ENCODE assay signal across 47 mouse cellular contexts in the genomic region with DNA sequence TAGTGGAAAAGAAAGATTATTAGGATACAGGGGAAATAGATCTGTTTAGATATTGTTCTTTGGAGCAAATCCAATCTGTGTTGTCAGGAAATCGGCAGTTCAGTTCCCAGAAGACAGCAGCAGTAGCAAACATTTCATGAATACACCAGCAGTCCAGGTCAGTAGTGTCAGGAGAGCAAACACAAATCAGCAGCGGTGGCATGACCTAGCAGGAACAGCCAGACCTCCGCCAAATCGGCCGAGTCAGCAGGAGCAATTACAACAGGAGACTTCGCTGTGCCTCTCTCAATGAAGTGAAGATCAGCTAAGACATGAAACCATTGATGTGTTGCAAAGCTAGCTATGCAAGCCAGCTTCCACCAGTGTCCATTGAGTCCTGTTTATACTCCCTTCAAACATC. TPM values are rescaled to one million over a fixed set of nuclear protein-coding genes. Genes with fewer than 3 reads are reported as not detected.
"Had no signal": no experiment of that assay in that cellular context is flagged by ENCODE, and none has a peak within 500 bp of the region (broad histone marks: within the 10 kb centered on the region; RNA-seq: fewer than 3 reads in every experiment).

No protein-coding gene starts in this region.

- H3K9ac ChIP-seq: limb, embryonic 12.5 days; limb, embryonic 13.5 days; limb, embryonic 15.5 days; liver, embryonic 12.5 days; liver, embryonic 13.5 days; liver, embryonic 14.5 days; liver, embryonic 15.5 days; liver, postnatal 0 days; lung, embryonic 14.5 days; lung, embryonic 15.5 days; midbrain, embryonic 12.5 days; midbrain, embryonic 13.5 days; midbrain, embryonic 15.5 days had no signal

- H3K27ac ChIP-seq: left cerebral cortex, adult 2 months; limb, embryonic 10.5 days; limb, embryonic 12.5 days; limb, embryonic 13.5 days; limb, embryonic 15.5 days; liver, embryonic 12.5 days; liver, embryonic 13.5 days; liver, embryonic 14.5 days; liver, embryonic 15.5 days; lung, embryonic 15.5 days; macrophage; midbrain, embryonic 10.5 days; midbrain, embryonic 12.5 days; midbrain, embryonic 13.5 days; midbrain, embryonic 15.5 days had no signal

- H3K4me1 ChIP-seq: limb, embryonic 10.5 days; limb, embryonic 12.5 days; limb, embryonic 15.5 days; liver, embryonic 12.5 days; liver, embryonic 13.5 days; liver, embryonic 15.5 days; lung, embryonic 15.5 days; megakaryocyte, embryonic 14.5 days; midbrain, embryonic 10.5 days; midbrain, embryonic 13.5 days; midbrain, embryonic 15.5 days had no signal

- H3K36me3 ChIP-seq: limb, embryonic 10.5 days; limb, embryonic 12.5 days; limb, embryonic 13.5 days; limb, embryonic 15.5 days; liver, embryonic 12.5 days; liver, embryonic 13.5 days; liver, embryonic 15.5 days; lung, embryonic 15.5 days; midbrain, embryonic 10.5 days; midbrain, embryonic 12.5 days; midbrain, embryonic 13.5 days; midbrain, embryonic 15.5 days had no signal

- DNase-seq: left cerebral cortex, postnatal 4 days; liver, embryonic 13.5 days; liver, postnatal 0 days; lung, adult 18-20 months; lung, adult 2 months; lung, embryonic 14.5 days; lung, postnatal 10 days; lung, postnatal 14 days; lung, postnatal 36 days; lung, postnatal 4 days; midbrain, embryonic 14.5 days had no signal

- H3K4me3 ChIP-seq: left cerebral cortex, adult 2 months; limb, embryonic 10.5 days; limb, embryonic 12.5 days; limb, embryonic 13.5 days; limb, embryonic 15.5 days; liver, embryonic 12.5 days; liver, embryonic 13.5 days; liver, embryonic 15.5 days; lung, embryonic 15.5 days; megakaryocyte, embryonic 14.5 days; midbrain, embryonic 10.5 days; midbrain, embryonic 12.5 days; midbrain, embryonic 13.5 days; midbrain, embryonic 15.5 days; myocyte had no signal

- H3K27me3 ChIP-seq: limb, embryonic 12.5 days; limb, embryonic 13.5 days; limb, embryonic 15.5 days; liver, embryonic 12.5 days; liver, embryonic 13.5 days; liver, embryonic 15.5 days; lung, embryonic 15.5 days; midbrain, embryonic 12.5 days; midbrain, embryonic 13.5 days; midbrain, embryonic 15.5 days had no signal

- H3K4me2 ChIP-seq: limb, embryonic 12.5 days; limb, embryonic 13.5 days; limb, embryonic 15.5 days; liver, embryonic 11.5 days; liver, embryonic 12.5 days; liver, embryonic 13.5 days; liver, embryonic 15.5 days; lung, embryonic 14.5 days; lung, embryonic 15.5 days; midbrain, embryonic 11.5 days; midbrain, embryonic 12.5 days; midbrain, embryonic 13.5 days; midbrain, embryonic 15.5 days had no signal

- ATAC-seq: liver, embryonic 12.5 days; liver, postnatal 0 days; lung, postnatal 0 days; midbrain, embryonic 13.5 days; midbrain, embryonic 15.5 days; midbrain, embryonic 16.5 days had no signal

- H3K9me3 ChIP-seq: limb, embryonic 10.5 days; limb, embryonic 12.5 days; limb, embryonic 15.5 days; liver, embryonic 12.5 days; liver, embryonic 13.5 days; liver, embryonic 15.5 days; lung, embryonic 15.5 days; midbrain, embryonic 10.5 days; midbrain, embryonic 12.5 days; midbrain, embryonic 13.5 days; midbrain, embryonic 15.5 days had no signal

RNA-seq across cellular contexts. Expression of a gene that starts 27.0 kb away (rescaled TPM):
- total RNA-seq: left cerebral cortex, adult 18-20 months; left cerebral cortex, adult 2 months; left cerebral cortex, postnatal 10 days; left cerebral cortex, postnatal 14 days; left cerebral cortex, postnatal 25 days; left cerebral cortex, postnatal 36 days; left cerebral cortex, postnatal 4 days; megakaryocyte progenitor cell, adult 5-6 weeks; megakaryocyte, adult 5-6 weeks; megakaryocyte-erythroid progenitor cell, adult 5-6 weeks; midbrain, postnatal 0 days; monocyte, adult 5-6 weeks had no signal
- polyA plus RNA-seq: limb, embryonic 12.5 days; liver, embryonic 11.5 days; liver, embryonic 12.5 days; liver, embryonic 13.5 days; liver, postnatal 0 days; lung, adult 2 months; lung, postnatal 0 days; macrophage; midbrain, embryonic 14.5 days; midbrain, embryonic 15.5 days; midbrain, embryonic 16.5 days; midbrain, postnatal 0 days; myocyte; neural tube, embryonic 11.5 days had no signal

RNA-seq across cellular contexts. Expression of a gene that starts 45.4 kb away (rescaled TPM):
- total RNA-seq: left cerebral cortex, adult 18-20 months; left cerebral cortex, adult 2 months; left cerebral cortex, adult 8-10 months; left cerebral cortex, postnatal 10 days; left cerebral cortex, postnatal 14 days; left cerebral cortex, postnatal 25 days; left cerebral cortex, postnatal 36 days; left cerebral cortex, postnatal 4 days; megakaryocyte progenitor cell, adult 5-6 weeks; megakaryocyte, adult 5-6 weeks; megakaryocyte-erythroid progenitor cell, adult 5-6 weeks; midbrain, postnatal 0 days; monocyte, adult 5-6 weeks had no signal
- polyA plus RNA-seq: limb, embryonic 10.5 days; limb, embryonic 11.5 days; limb, embryonic 12.5 days; limb, embryonic 13.5 days; limb, embryonic 14.5 days; limb, embryonic 15.5 days; liver, embryonic 11.5 days; liver, embryonic 12.5 days; liver, embryonic 13.5 days; liver, embryonic 14.5 days; liver, embryonic 15.5 days; liver, embryonic 16.5 days; liver, postnatal 0 days; lung, adult 2 months; lung, embryonic 14.5 days; lung, embryonic 15.5 days; lung, embryonic 16.5 days; lung, postnatal 0 days; macrophage; midbrain, embryonic 12.5 days; midbrain, embryonic 13.5 days; midbrain, embryonic 14.5 days; midbrain, embryonic 15.5 days; midbrain, embryonic 16.5 days; midbrain, postnatal 0 days; myocyte; neural tube, embryonic 11.5 days had no signal

RNA-seq across cellular contexts. Expression of a gene that starts 57.7 kb away (rescaled TPM):
- total RNA-seq: left cerebral cortex, adult 18-20 months; left cerebral cortex, adult 2 months; left cerebral cortex, adult 8-10 months; left cerebral cortex, postnatal 10 days; left cerebral cortex, postnatal 14 days; left cerebral cortex, postnatal 25 days; left cerebral cortex, postnatal 36 days; left cerebral cortex, postnatal 4 days; megakaryocyte progenitor cell, adult 5-6 weeks; megakaryocyte, adult 5-6 weeks; megakaryocyte-erythroid progenitor cell, adult 5-6 weeks; midbrain, postnatal 0 days; monocyte, adult 5-6 weeks had no signal
- polyA plus RNA-seq: limb, embryonic 10.5 days; limb, embryonic 11.5 days; limb, embryonic 12.5 days; limb, embryonic 13.5 days; limb, embryonic 14.5 days; limb, embryonic 15.5 days; liver, embryonic 11.5 days; liver, embryonic 12.5 days; liver, embryonic 13.5 days; liver, embryonic 14.5 days; liver, embryonic 15.5 days; liver, embryonic 16.5 days; liver, postnatal 0 days; lung, adult 2 months; lung, embryonic 14.5 days; lung, embryonic 15.5 days; lung, embryonic 16.5 days; lung, postnatal 0 days; macrophage; midbrain, embryonic 10.5 days; midbrain, embryonic 11.5 days; midbrain, embryonic 12.5 days; midbrain, embryonic 13.5 days; midbrain, embryonic 14.5 days; midbrain, embryonic 15.5 days; midbrain, postnatal 0 days; myocyte; neural tube, embryonic 11.5 days had no signal
